Mouse (Mus musculus) heart, postnatal 0 days (tissue): ENCODE measurements around the gene AL607142.1.

Experiments
- CTCF ChIP-seq: IDR thresholded peaks from 2 replicates; pipeline ENCODE4 v1.5.1; 2016; ENCODE audit warnings: antibody characterized with exemption, control low read depth, low read depth
- EP300 ChIP-seq: IDR thresholded peaks from 2 replicates; pipeline ENCODE4 v1.6.1; 2016; ENCODE audit warnings: antibody characterized with exemption, low read depth

DNA sequence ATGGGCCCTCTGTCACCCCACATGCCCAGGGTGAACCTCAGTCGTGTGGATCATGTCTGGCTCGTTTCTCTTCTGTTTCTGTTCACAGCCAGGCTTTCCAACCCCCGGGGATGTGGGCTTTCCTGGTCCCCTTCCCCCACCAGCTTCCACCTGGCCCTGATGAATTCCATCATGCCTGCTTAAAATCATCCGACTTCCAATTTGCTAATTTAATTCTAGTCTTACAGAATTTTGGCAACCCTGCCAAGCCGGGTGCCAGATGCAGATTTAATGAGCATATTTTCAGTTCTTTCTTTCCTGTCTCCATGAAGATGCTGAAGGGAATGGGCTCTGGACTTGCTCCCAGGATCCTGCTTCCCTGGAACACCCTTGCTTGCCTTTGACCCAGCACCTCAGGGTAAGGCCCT, 19.7 kb upstream of the AL607142.1 start:
- TF ChIP-seq CTCF (no peak), EP300 (no peak)
